Mouse (Mus musculus) macrophage (primary cell): ENCODE results near the gene Ttyh3. TPM values are rescaled to one million over a fixed set of nuclear protein-coding genes. Genes with fewer than 3 reads are reported as not detected.

ENCODE experiments used
- H3K27ac ChIP-seq: fragments of 350-480 bp; formaldehyde crosslinking; 2 replicates; pipeline ENCODE4 v1.9.0; 2021
- H3K36me3 ChIP-seq: fragments of 350-480 bp; formaldehyde crosslinking; 2 replicates; pipeline ENCODE4 v1.9.0; 2021; ENCODE audit errors: inconsistent target
- H3K4me3 ChIP-seq: fragments of 350-480 bp; formaldehyde crosslinking; 2 replicates; pipeline ENCODE4 v1.9.0; 2021; ENCODE audit errors: inconsistent target
- H3K79me2 ChIP-seq: fragments of 350-480 bp; formaldehyde crosslinking; 2 replicates; pipeline ENCODE4 v1.9.0; 2021; ENCODE audit errors: inconsistent target
- WGBS: methylation state at CpG from one replicate; pipeline ENCODE4 v1.1.7; 2026; ENCODE audit warnings: inconsistent platforms; ENCODE audit not compliant: missing documents; 5-methylcytosine and 5-hydroxymethylcytosine counted together
- polyA plus RNA-seq: library from polyadenylated mRNA; stranded (reverse); fragments of 250-400 nt; gene quantifications from 3 replicates; pipeline ENCODE4 v1.2.4, GENCODE M21; 2018; ENCODE audit warnings: inconsistent platforms

Gene Ttyh3
- polyA plus RNA-seq, 1 experiment from 2014 or later, result 48.0 TPM

- Histone ChIP-seq H3K27ac (no peak overlapping the region), H3K4me3 (no peak overlapping the region), H3K36me3 (peaks cover 71% of the 10 kb centered on the region), H3K79me2 (peaks cover 31% of the 10 kb centered on the region)
- 90% methylated on average over 7 of the region's 7 CpGs for WGBS
These were observed 15.4 kb downstream of the Ttyh3 start for GRCm38 (mm10) chr5:140633432-140633831.

DNA sequence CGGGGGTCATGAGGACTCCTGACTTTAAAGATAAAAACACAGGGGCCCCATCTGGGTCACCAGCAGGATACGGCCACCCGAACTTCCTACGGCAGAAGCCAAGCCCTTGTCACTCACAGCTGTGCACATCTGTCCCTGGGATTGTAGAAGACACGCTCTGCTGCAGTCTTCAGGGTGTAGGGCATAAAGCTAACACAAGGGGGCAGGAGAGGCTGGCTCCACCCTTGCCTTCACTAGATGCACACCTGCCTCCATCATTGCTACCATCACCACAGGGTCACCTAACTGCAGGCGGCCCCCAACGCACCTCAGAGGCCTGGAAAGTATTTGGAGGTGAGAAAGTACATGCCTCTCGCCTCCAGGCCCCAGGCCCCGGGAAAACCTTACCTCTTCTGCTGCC is 19.8 kb downstream of the Ttyh3 start:
- WGBS, result 97% methylated on average over 9 of the region's 9 CpGs
- Histone ChIP-seq H3K4me3 (no peak overlapping the region), H3K36me3 (peaks cover 86% of the 10 kb centered on the region), H3K27ac (no peak overlapping the region), H3K79me2 (no peaks in the 10 kb centered on the region)

DNA sequence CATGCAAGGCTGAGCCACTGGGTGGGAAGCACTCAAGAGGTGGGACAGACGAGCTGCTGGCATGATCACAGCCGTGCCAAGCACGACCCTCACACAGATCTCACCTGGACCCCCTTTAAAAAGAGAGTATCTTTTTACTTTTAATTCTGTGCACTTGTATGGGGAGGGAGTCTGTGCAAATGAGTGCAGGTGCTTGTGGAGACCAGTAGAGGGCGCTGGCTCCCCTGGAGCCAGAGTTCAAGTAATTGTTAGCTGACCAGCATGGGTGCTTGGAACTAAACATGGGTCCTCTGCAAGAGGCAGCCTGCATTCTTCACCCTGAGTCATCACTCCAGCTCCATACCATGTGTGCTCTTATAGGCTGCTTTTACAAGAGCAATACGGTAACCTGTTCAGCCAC is 21.3 kb downstream of the Ttyh3 start:
- 100% methylated on average over 5 of the region's 5 CpGs for WGBS
- no peaks in the 10 kb centered on the region for H3K79me2 ChIP-seq
- no peak overlapping the region for H3K4me3 ChIP-seq
- no peak overlapping the region for H3K27ac ChIP-seq
- H3K36me3 ChIP-seq, result peaks cover 82% of the 10 kb centered on the region

- Histone ChIP-seq H3K36me3 (peaks cover 64% of the 10 kb centered on the region), H3K27ac (no peak overlapping the region), H3K4me3 (no peak overlapping the region), H3K79me2 (no peaks in the 10 kb centered on the region)
- 97% methylated on average over 13 of the region's 13 CpGs for WGBS
These were observed 23.9 kb downstream of the Ttyh3 start for GRCm38 (mm10) chr5:140624961-140625360.

GRCm38 (mm10) chr5:140624238-140624637 is 24.6 kb downstream of the Ttyh3 start:
- 95% methylated on average over 5 of the region's 5 CpGs for WGBS
- Histone ChIP-seq H3K4me3 (no peak overlapping the region), H3K36me3 (peaks cover 57% of the 10 kb centered on the region), H3K27ac (no peak overlapping the region), H3K79me2 (no peaks in the 10 kb centered on the region)

DNA sequence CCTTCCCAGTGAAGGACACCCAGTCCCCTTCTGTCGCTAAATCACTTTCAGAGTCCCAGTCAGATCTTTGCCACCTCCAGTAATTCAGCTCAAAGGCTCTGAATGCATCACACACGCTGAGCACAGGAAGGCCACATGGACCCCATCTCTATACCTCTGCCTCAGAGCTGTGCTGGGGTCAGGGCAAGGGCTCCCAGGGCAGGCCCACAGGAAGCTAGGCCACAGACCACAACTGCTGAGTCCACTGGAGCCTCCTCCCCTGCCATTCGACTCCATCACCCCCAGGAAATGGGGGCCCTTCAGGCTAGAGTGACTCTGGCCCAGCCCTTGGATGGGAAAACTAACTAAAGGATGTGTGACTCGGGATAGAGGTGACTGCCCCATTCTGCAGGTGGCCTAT is 25.0 kb downstream of the Ttyh3 start:
- no peak overlapping the region for H3K4me3 ChIP-seq

DNA sequence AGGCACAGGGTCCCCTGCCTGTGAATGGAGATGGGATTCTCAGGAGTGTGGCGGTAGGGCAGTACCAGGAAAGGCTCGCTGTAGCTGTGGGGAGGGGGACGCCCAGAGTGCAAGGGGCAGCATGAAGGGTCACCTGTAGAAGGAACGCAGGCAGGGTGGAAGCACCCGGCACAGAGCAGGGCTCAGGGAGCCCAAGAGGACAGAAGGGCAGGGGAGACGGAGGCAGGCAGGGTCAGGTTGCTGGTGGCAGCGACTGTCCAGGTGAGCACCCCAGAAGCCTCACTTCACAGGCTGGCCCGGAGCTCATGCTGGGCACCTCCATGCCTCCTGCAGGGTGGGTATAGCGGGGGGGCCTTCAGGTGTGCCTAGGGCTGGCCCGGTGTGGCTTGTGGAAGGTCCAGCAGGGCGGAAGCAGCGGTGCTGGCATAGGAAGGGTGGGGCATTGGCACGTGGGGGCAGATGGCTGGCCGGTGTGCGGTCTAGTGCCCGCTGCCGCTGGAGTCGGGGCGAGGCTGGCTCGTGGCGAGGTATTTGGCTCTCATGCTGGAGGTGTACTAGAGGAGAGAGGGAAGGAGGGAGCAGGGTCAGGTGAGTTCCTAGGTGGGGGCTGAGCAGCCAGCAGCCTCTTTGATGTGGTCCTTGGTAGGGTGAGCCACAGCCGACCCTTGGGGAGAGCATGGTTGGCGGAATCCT is 25.7 kb downstream of the Ttyh3 start:
- Histone ChIP-seq H3K79me2 (no peaks in the 10 kb centered on the region), H3K36me3 (peaks cover 46% of the 10 kb centered on the region), H3K27ac (no peak overlapping the region), H3K4me3 (no peak overlapping the region)
- 97% methylated on average over 15 of the region's 23 CpGs for WGBS

More for the DNA sequence above, 25.0 kb downstream of the Ttyh3 start:
- WGBS, result 42% methylated on average over 3 of the region's 4 CpGs
- Histone ChIP-seq H3K27ac (no peak overlapping the region), H3K36me3 (peaks cover 53% of the 10 kb centered on the region), H3K79me2 (no peaks in the 10 kb centered on the region)

DNA sequence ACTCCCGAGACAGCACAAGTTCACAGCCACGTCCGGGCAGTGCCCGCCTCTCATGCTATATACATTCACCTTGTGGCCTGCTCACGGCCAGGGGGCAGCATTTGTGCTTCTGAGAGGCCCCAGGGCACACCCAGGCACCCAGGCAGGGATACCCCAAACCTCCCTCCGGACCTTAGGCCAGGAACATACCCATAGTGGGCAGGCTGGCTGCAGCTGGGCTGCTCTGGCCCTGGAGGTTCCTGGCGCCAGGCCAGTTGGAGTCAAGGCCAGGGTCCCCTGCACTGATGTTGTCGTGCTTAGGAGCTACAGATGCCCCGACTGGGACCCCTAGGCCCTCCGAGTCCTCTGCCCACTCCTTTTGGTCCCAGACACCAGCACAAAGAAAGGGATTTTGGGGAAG is 27.3 kb downstream of the Ttyh3 start:
- Histone ChIP-seq H3K36me3 (peaks cover 30% of the 10 kb centered on the region), H3K27ac (no peak overlapping the region), H3K79me2 (no peaks in the 10 kb centered on the region), H3K4me3 (no peak overlapping the region)
- 85% methylated on average over 10 of the region's 10 CpGs for WGBS

DNA sequence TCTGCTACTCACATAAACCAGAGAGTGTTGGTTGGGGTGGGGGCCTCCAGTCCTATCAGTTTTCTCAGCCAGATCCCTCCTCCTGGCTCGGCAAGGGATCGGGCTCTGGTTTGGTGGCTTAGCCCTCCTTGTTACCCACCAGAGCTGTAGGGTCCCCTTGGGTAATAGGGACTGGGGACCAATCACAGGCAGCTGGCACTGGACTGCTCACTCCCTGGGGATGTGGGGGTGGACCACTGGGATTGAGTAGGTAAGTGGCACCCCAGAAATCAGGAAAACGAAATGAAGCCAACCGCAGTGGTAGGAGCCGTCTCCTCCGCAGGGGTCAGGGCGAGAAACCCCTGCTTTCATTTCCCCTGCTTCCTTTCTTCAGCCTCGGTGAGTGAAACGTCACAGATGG is 27.7 kb downstream of the Ttyh3 start:
- Histone ChIP-seq H3K36me3 (peaks cover 26% of the 10 kb centered on the region; the same call in 1 of the 2 replicates), H3K4me3 (no peak overlapping the region), H3K79me2 (no peaks in the 10 kb centered on the region), H3K27ac (no peak overlapping the region)
- 91% methylated on average over 9 of the region's 9 CpGs for WGBS

DNA sequence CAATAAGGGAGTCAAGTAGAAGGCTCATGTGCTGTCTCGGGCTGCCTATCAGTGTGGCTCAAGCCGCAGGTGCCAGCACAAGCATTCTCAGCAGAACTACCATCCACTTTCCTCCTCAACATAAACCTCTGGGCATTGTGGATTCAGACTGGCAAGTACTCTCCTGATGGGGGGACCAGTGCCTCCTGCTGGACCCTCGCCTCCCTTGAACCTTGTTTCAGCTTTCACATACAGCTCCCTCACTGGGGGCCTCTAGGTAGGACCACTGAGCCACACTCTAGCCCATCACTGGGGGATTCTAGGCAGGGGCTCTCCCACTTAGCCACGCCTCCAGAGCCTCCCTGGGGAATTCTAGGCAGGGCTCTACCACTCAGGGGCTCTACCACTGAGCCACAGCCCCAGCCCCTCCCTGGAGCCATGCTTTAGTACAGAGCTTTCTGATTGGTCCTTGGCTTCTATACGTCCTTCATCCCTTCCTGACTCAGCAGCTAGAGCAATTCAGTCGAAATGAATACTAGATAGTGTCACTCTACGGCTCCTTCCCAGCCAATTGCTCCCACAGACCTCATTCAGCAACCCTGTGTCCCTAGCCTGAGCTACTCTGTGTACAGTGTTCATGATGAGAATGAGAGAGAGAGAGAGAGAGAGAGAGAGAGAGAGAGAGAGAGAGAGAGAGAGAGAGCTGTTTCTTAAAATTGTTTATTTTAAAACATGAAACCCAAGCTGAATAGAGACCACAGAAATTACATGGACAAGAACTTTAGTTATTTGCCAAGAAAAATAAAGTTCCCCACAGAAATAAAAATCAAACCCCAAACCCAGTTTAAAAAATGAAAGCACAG is 28.7 kb downstream of the Ttyh3 start:
- Histone ChIP-seq H3K79me2 (no peaks in the 10 kb centered on the region; the same call in 1 of the 2 replicates), H3K36me3 (peaks cover 19% of the 10 kb centered on the region; the same call in 1 of the 2 replicates), H3K4me3 (no peak overlapping the region), H3K27ac (no peak overlapping the region)
- WGBS, result 67% methylated on average over 7 of the region's 7 CpGs

GRCm38 (mm10) chr5:140619151-140619771 is 29.6 kb downstream of the Ttyh3 start:
- Histone ChIP-seq H3K4me3 (no peak overlapping the region), H3K79me2 (peaks cover 8% of the 10 kb centered on the region), H3K36me3 (peaks cover 17% of the 10 kb centered on the region), H3K27ac (peak overlapping the region; percentile 98)
- 19% methylated on average over 6 of the region's 6 CpGs for WGBS

- 2% methylated on average over 5 of the region's 5 CpGs for WGBS
- Histone ChIP-seq H3K79me2 (peaks cover 23% of the 10 kb centered on the region), H3K36me3 (peaks cover 25% of the 10 kb centered on the region), H3K4me3 (peak overlapping the region; percentile 8; the same call in 1 of the 2 replicates), H3K27ac (peak overlapping the region; percentile 98)
These were observed 31.1 kb downstream of the Ttyh3 start for GRCm38 (mm10) chr5:140617714-140618113.

- WGBS, result under 1% methylated on average over 9 of the region's 9 CpGs
- Histone ChIP-seq H3K4me3 (peak overlapping the region; percentile 8; the same call in 1 of the 2 replicates), H3K79me2 (peaks cover 34% of the 10 kb centered on the region), H3K36me3 (peaks cover 30% of the 10 kb centered on the region), H3K27ac (peak overlapping the region; percentile 98)
These were observed 32.1 kb downstream of the Ttyh3 start for GRCm38 (mm10) chr5:140616691-140617090.

DNA sequence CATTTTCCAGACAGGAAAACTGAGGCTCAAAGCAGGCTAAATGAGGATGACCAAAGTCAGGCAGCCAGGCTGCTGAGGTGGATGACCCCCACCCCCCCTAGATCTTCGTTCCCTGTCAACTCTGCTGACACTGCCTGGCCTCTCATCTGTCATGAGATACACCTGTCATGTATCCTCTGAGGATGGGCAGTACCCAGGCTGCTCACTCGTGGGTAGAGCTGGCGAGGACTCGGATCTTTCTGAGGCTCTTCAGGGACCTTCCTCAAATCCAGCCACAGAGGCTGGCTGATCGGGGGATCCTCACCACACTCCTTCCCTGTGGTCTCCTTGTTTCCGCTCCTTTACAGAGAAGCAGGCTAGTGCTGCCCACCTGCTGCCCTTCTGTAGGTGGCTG is 32.7 kb downstream of the Ttyh3 start:
- Histone ChIP-seq H3K27ac (peak overlapping the region; percentile 98), H3K79me2 (peaks cover 40% of the 10 kb centered on the region), H3K4me3 (no peak overlapping the region), H3K36me3 (peaks cover 30% of the 10 kb centered on the region)
- whole genome bisulfite sequencing, result 35% methylated on average over 6 of the region's 6 CpGs
